Mouse (Mus musculus) effector memory CD4-positive, alpha-beta T cell, adult 7 months (primary cell): ENCODE measurements around the gene Rab11fip3. TPM values are rescaled to one million over a fixed set of nuclear protein-coding genes. Genes with fewer than 3 reads are reported as not detected.

Experiments
- polyA plus RNA-seq: library from polyadenylated mRNA; unstranded; fragments of 100-300 nt; shearing (Covaris generic); gene quantifications from one replicate; pipeline ENCODE4 v1.2.1, GENCODE M21; 2017

The Rab11fip3 gene
- polyA plus RNA-seq = 19.7 TPM

GRCm38 (mm10) chr17:26068831-26069739, at the start of gene Rab11fip3:
Rab11fip3 (minus strand) TSS chr17:26069555.

DNA sequence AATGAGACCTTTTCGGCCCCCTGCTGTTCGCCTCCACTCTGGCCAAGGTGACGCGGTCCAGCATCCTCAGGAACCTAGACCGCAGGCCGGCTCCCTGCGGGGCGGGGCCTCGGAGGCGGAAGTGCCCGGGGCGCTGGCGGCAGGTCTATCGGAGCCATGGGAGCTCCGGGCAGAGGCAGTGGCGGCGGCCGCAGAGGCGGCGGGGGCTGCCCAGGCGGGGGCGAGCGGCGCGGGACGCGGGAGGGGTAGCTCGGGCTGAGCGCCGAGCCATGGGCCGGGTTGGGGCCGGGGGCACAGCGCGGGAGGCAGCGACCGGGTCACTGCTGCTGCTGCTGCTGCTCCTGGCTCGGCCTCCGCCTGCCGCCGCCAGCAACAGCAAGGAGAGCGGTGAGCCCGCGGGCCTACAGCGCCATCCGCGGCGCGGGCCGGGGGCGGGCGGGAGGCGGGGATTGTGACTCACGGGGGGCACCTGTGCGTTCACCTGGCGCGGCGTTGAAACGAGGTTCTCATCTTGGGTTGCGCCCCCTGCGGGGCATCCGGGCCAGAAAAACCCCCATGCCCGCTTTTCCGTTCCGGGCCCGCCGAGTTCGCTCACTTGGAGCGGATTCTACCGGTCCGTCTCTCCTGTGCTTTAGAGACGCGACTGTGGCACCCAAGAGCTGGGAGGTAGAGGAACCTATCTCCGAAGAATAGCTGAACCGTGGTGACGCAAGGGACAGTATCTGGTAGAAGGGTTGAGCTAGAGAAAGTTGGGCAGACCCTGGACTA, 44.0 kb upstream of the Rab11fip3 start, which contains the start of gene Tmem8:
Gene Tmem8 (plus strand): TSS at position 119 of the 768 bp plus-strand sequence.

DNA sequence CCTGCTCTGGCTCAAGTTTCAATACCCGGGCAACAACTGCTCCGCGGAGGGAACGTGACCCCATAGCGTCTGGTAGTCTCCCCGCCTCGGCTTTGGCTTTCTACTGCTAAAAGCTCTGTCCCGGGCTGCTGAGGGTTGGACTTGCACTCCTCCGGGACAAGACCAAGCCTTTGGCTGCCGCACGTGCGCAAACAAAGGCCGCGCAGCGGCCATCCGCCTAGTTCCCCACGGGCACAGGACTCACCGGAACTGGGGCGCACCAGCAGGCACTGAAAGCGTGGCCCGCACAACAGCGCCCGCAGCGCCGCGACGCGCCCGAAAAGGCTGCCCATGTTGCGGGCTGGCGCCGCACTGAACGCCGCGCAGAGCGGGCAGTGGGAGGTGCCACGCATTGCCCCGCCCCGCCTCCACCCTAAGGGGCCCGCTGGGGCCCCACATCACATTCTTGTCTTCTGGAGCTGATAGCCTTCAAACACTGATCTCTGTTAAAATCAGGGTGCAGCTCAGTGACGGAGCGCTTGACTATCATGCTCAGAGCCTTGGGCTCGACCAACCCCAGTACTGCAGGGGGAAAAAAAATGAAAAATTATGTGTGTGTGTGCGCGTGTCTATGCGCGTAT, 25.9 kb upstream of the Rab11fip3 start, which contains the start of gene Nme4:
Gene Nme4 (minus strand): TSS at position 482 of the 620 bp plus-strand sequence.

GRCm38 (mm10) chr17:26089905-26090632, 20.7 kb upstream of the Rab11fip3 start, which contains the start of gene Decr2:
Decr2 (minus strand) TSS chr17:26090337.

DNA sequence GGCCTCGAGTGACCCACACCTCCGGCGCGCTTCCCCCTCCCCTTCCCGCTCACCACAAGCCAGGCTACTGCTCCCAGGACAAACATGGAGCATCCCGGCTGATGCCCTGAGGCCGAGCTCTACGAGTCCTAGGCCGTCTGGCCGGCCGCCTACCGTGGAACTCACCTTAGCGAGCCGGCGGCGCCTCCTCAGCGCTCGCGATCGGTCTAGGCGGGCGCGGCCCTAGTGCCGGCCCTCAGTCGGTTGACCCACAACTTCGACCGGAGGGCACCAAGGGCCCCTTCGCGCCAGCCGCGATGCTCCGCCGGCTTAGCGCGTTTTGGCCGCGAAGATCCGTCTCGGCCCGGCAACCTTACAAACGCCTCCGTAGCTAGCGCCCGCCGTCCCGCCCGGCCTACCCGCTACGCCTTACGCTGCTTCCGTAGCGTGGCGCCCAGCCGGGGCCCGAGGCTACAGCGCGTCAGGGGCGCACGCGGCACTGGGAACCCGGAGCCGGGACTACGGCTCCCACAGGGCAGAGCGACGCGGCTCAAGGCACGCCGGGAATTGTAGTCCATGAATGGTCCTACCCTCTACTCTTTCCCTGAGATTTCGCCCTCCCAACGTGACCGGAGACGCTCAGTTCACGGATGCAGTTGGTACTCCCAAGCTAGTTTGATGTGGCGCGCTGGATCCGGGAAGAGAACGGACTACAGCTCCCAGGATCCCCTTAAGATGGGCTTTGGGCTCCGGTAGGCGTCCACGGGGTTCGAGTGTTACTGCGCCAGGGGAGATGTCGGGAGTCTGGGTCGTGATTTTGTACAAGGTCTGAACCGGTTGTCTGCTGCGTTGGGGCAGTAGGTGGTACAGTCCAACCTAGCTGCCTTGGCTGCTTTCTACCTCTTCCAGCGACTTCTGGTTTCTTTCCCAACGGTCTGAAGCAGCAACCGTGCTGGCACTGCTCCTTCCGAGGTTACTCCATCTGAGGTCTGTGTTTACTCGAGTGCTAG, 83.8 kb downstream of the Rab11fip3 start, which contains the start of gene Capn15:
Gene Capn15 (minus strand): TSS at position 491 of the 989 bp plus-strand sequence.

GRCm38 (mm10) chr17:25951803-25952623, 117.3 kb downstream of the Rab11fip3 start, which contains the start of gene A930017K11Rik:
A930017K11Rik (minus strand) TSS chr17:25952565.

GRCm38 (mm10) chr17:25944366-25945163, 124.8 kb downstream of the Rab11fip3 start, which contains the start of the genes Pigq and Nhlrc4:
Pigq (minus strand) TSS chr17:25944936.
Nhlrc4 (minus strand) TSS chr17:25944961.

Other genes with a start within 250 kb of the Rab11fip3 start
- 24.5 TPM for gene Wdr24, start 245.9 kb downstream of the Rab11fip3 start, polyA plus RNA-seq
- 18.4 TPM for gene Jmjd8, start 240.7 kb downstream of the Rab11fip3 start, polyA plus RNA-seq
- gene Stub1, start 236.2 kb downstream of the Rab11fip3 start, polyA plus RNA-seq = 132 TPM
- gene Rhbdl1, start 232.3 kb downstream of the Rab11fip3 start, polyA plus RNA-seq = 0.55 TPM
- gene Gm20683, start 227.8 kb downstream of the Rab11fip3 start, polyA plus RNA-seq = 0.46 TPM
- 18.4 TPM for gene Rhot2, start 224.7 kb downstream of the Rab11fip3 start, polyA plus RNA-seq
- 11.1 TPM for gene Wdr90, start 208.1 kb downstream of the Rab11fip3 start, polyA plus RNA-seq
- gene Mcrip2, start 200.8 kb downstream of the Rab11fip3 start, polyA plus RNA-seq = 4.1 TPM
- 41.4 TPM for gene Mettl26, start 194.5 kb downstream of the Rab11fip3 start, polyA plus RNA-seq
- 0.49 TPM for gene Wfikkn1, start 188.7 kb downstream of the Rab11fip3 start, polyA plus RNA-seq
- 15.3 TPM for gene Rab40c, start 149.8 kb downstream of the Rab11fip3 start, polyA plus RNA-seq
- gene Pigq, start 124.6 kb downstream of the Rab11fip3 start, polyA plus RNA-seq = 44.1 TPM
- gene Nhlrc4, start 124.6 kb downstream of the Rab11fip3 start, polyA plus RNA-seq = not detected
- gene A930017K11Rik, start 117.0 kb downstream of the Rab11fip3 start, polyA plus RNA-seq = not detected
- 18.6 TPM for gene Capn15, start 83.8 kb downstream of the Rab11fip3 start, polyA plus RNA-seq
- gene Decr2, start 20.8 kb upstream of the Rab11fip3 start, polyA plus RNA-seq = 19.8 TPM
- 19.5 TPM for gene Nme4, start 26.0 kb upstream of the Rab11fip3 start, polyA plus RNA-seq
- gene Tmem8, start 43.7 kb upstream of the Rab11fip3 start, polyA plus RNA-seq = 37.8 TPM
- gene Mrpl28, start 53.9 kb upstream of the Rab11fip3 start, polyA plus RNA-seq = 36.0 TPM
- gene Axin1, start 69.1 kb upstream of the Rab11fip3 start, polyA plus RNA-seq = 106 TPM
- gene Pdia2, start 129.5 kb upstream of the Rab11fip3 start, polyA plus RNA-seq = 1.5 TPM
- gene Rgs11, start 133.4 kb upstream of the Rab11fip3 start, polyA plus RNA-seq = 16.9 TPM
- gene Arhgdig, start 138.2 kb upstream of the Rab11fip3 start, polyA plus RNA-seq = not detected
- 18.5 TPM for gene Fam234a, start 174.7 kb upstream of the Rab11fip3 start, polyA plus RNA-seq
- 138 TPM for gene Luc7l, start 183.3 kb upstream of the Rab11fip3 start, polyA plus RNA-seq